Mouse (Mus musculus): Measurements from ENCODE around the gene Cog5. TPM values are rescaled to one million over a fixed set of nuclear protein-coding genes. Genes with fewer than 3 reads are reported as not detected.

The Cog5 gene
- polyA plus RNA-seq, 1 experiment from 2014 or later: 7.6 TPM

GRCm38 (mm10) chr12:31897456-31897855 lies 242.8 kb downstream of the Cog5 start:
- ATAC-seq (ENCODE audit: low read depth): no peak

GRCm38 (mm10) chr12:31900391-31900914 lies 245.8 kb downstream of the Cog5 start:
- H3K27me3 ChIP-seq (ENCODE audit: control insufficient read depth, insufficient read depth, low read depth, low read length): no peaks in the 10 kb centered on the region
- no peak overlapping the region for H3K9ac ChIP-seq (ENCODE audit: low read depth, low read length)
- H3K36me3 ChIP-seq (ENCODE audit: control insufficient read depth, insufficient read depth): no peaks in the 10 kb centered on the region
- no peak overlapping the region for H3K4me2 ChIP-seq (ENCODE audit: low read depth, low read length)
- 69% methylated on average over 4 of the region's 4 CpGs for WGBS (ENCODE audit: insufficient replicate concordance)
- no peaks in the 10 kb centered on the region for H3K4me1 ChIP-seq (ENCODE audit: control insufficient read depth, low read depth, low read length)
- H3K9me3 ChIP-seq (replicated peaks; ENCODE audit: control insufficient read depth, low read length): no peaks in the 10 kb centered on the region
- no peak overlapping the region for H3K27ac ChIP-seq (ENCODE audit: low read length)
- no peak for ATAC-seq (ENCODE audit: low read depth)
- H3K4me3 ChIP-seq (ENCODE audit: low read depth, low read length): no peak overlapping the region

More at GRCm38 (mm10) chr12:31897456-31897855, 242.8 kb downstream of the Cog5 start:
- no peaks in the 10 kb centered on the region for H3K27me3 ChIP-seq (ENCODE audit: control insufficient read depth, insufficient read depth, low read depth, low read length)
- H3K36me3 ChIP-seq (ENCODE audit: control insufficient read depth, insufficient read depth): no peaks in the 10 kb centered on the region
- no peak overlapping the region for H3K27ac ChIP-seq (ENCODE audit: low read length)
- WGBS (ENCODE audit: insufficient replicate concordance): 74% methylated on average over 7 of the region's 7 CpGs
- no peak overlapping the region for H3K9ac ChIP-seq (ENCODE audit: low read depth, low read length)
- no peak overlapping the region for H3K4me3 ChIP-seq (ENCODE audit: low read depth, low read length)
- no peaks in the 10 kb centered on the region for H3K4me1 ChIP-seq (ENCODE audit: control insufficient read depth, low read depth, low read length)
- H3K9me3 ChIP-seq (replicated peaks; ENCODE audit: control insufficient read depth, low read length): no peaks in the 10 kb centered on the region
- no peak overlapping the region for H3K4me2 ChIP-seq (ENCODE audit: low read depth, low read length)

GRCm38 (mm10) chr12:31905696-31906551 lies 251.3 kb downstream of the Cog5 start:
- Histone ChIP-seq H3K4me1 (ENCODE audit: control insufficient read depth, low read depth, low read length) (peaks cover 3% of the 10 kb centered on the region; the same call in 1 of the 2 replicates), H3K4me3 (ENCODE audit: low read depth, low read length) (no peak overlapping the region), H3K4me2 (ENCODE audit: low read depth, low read length) (no peak overlapping the region), H3K36me3 (ENCODE audit: control insufficient read depth, insufficient read depth) (no peaks in the 10 kb centered on the region), H3K9me3 (replicated peaks; ENCODE audit: control insufficient read depth, low read length) (no peaks in the 10 kb centered on the region), H3K9ac (ENCODE audit: low read depth, low read length) (no peak overlapping the region), H3K27ac (ENCODE audit: low read length) (no peak overlapping the region), H3K27me3 (ENCODE audit: control insufficient read depth, insufficient read depth, low read depth, low read length) (no peaks in the 10 kb centered on the region)
- peak; percentile 35; the same call in 1 of the 2 replicates for ATAC-seq (ENCODE audit: low read depth)
- WGBS (ENCODE audit: insufficient replicate concordance): 38% methylated on average over 6 of the region's 6 CpGs

GRCm38 (mm10) chr12:31907436-31907835 lies 252.8 kb downstream of the Cog5 start:
- peak; percentile 48 for ATAC-seq (ENCODE audit: low read depth)
- Histone ChIP-seq H3K27ac (ENCODE audit: low read length) (no peak overlapping the region), H3K4me1 (ENCODE audit: control insufficient read depth, low read depth, low read length) (peaks cover 3% of the 10 kb centered on the region; the same call in 1 of the 2 replicates), H3K9me3 (replicated peaks; ENCODE audit: control insufficient read depth, low read length) (no peaks in the 10 kb centered on the region), H3K4me3 (ENCODE audit: low read depth, low read length) (no peak overlapping the region), H3K4me2 (ENCODE audit: low read depth, low read length) (no peak overlapping the region), H3K27me3 (ENCODE audit: control insufficient read depth, insufficient read depth, low read depth, low read length) (no peaks in the 10 kb centered on the region), H3K36me3 (ENCODE audit: control insufficient read depth, insufficient read depth) (no peaks in the 10 kb centered on the region), H3K9ac (ENCODE audit: low read depth, low read length) (no peak overlapping the region)
- WGBS (ENCODE audit: insufficient replicate concordance): 73% methylated on average over 2 of the region's 2 CpGs

- Histone ChIP-seq H3K27ac (ENCODE audit: low read length) (no peak overlapping the region), H3K4me2 (ENCODE audit: low read depth, low read length) (no peak overlapping the region), H3K9ac (ENCODE audit: low read depth, low read length) (no peak overlapping the region), H3K36me3 (ENCODE audit: control insufficient read depth, insufficient read depth) (no peaks in the 10 kb centered on the region), H3K27me3 (ENCODE audit: control insufficient read depth, insufficient read depth, low read depth, low read length) (no peaks in the 10 kb centered on the region), H3K4me3 (ENCODE audit: low read depth, low read length) (no peak overlapping the region), H3K4me1 (ENCODE audit: control insufficient read depth, low read depth, low read length) (no peaks in the 10 kb centered on the region), H3K9me3 (replicated peaks; ENCODE audit: control insufficient read depth, low read length) (no peaks in the 10 kb centered on the region)
- WGBS (ENCODE audit: insufficient replicate concordance): 67% methylated on average over 6 of the region's 6 CpGs
- ATAC-seq (ENCODE audit: low read depth): no peak
Measured at GRCm38 (mm10) chr12:31912966-31913551, 258.4 kb downstream of the Cog5 start.

- Histone ChIP-seq H3K9ac (ENCODE audit: low read depth, low read length) (no peak overlapping the region), H3K4me1 (ENCODE audit: control insufficient read depth, low read depth, low read length) (no peaks in the 10 kb centered on the region), H3K9me3 (replicated peaks; ENCODE audit: control insufficient read depth, low read length) (no peaks in the 10 kb centered on the region), H3K27me3 (ENCODE audit: control insufficient read depth, insufficient read depth, low read depth, low read length) (no peaks in the 10 kb centered on the region), H3K4me2 (ENCODE audit: low read depth, low read length) (no peak overlapping the region), H3K4me3 (ENCODE audit: low read depth, low read length) (no peak overlapping the region), H3K27ac (ENCODE audit: low read length) (no peak overlapping the region), H3K36me3 (ENCODE audit: control insufficient read depth, insufficient read depth) (no peaks in the 10 kb centered on the region)
- 65% methylated on average over 4 of the region's 4 CpGs for WGBS (ENCODE audit: insufficient replicate concordance)
- no peak for ATAC-seq (ENCODE audit: low read depth)
Measured at GRCm38 (mm10) chr12:31913614-31914013, 258.9 kb downstream of the Cog5 start.

GRCm38 (mm10) chr12:31916691-31917090 lies 262.0 kb downstream of the Cog5 start:
- Histone ChIP-seq H3K27ac (ENCODE audit: low read length) (no peak overlapping the region), H3K4me2 (ENCODE audit: low read depth, low read length) (no peak overlapping the region), H3K4me3 (ENCODE audit: low read depth, low read length) (no peak overlapping the region), H3K36me3 (ENCODE audit: control insufficient read depth, insufficient read depth) (no peaks in the 10 kb centered on the region), H3K9me3 (replicated peaks; ENCODE audit: control insufficient read depth, low read length) (no peaks in the 10 kb centered on the region), H3K4me1 (ENCODE audit: control insufficient read depth, low read depth, low read length) (peaks cover 2% of the 10 kb centered on the region; the same call in 1 of the 2 replicates), H3K27me3 (ENCODE audit: control insufficient read depth, insufficient read depth, low read depth, low read length) (no peaks in the 10 kb centered on the region), H3K9ac (ENCODE audit: low read depth, low read length) (no peak overlapping the region)
- 81% methylated on average over 5 of the region's 5 CpGs for WGBS (ENCODE audit: insufficient replicate concordance)
- ATAC-seq (ENCODE audit: low read depth): no peak

GRCm38 (mm10) chr12:31917245-31917644 lies 262.6 kb downstream of the Cog5 start:
- Histone ChIP-seq H3K27me3 (ENCODE audit: control insufficient read depth, insufficient read depth, low read depth, low read length) (no peaks in the 10 kb centered on the region), H3K4me3 (ENCODE audit: low read depth, low read length) (no peak overlapping the region), H3K4me1 (ENCODE audit: control insufficient read depth, low read depth, low read length) (peaks cover 2% of the 10 kb centered on the region; the same call in 1 of the 2 replicates), H3K36me3 (ENCODE audit: control insufficient read depth, insufficient read depth) (no peaks in the 10 kb centered on the region), H3K4me2 (ENCODE audit: low read depth, low read length) (no peak overlapping the region), H3K9ac (ENCODE audit: low read depth, low read length) (no peak overlapping the region), H3K27ac (ENCODE audit: low read length) (no peak overlapping the region), H3K9me3 (replicated peaks; ENCODE audit: control insufficient read depth, low read length) (no peaks in the 10 kb centered on the region)
- 31% methylated on average over 5 of the region's 5 CpGs for WGBS (ENCODE audit: insufficient replicate concordance)
- ATAC-seq (ENCODE audit: low read depth): peak; percentile 44; the same call in 1 of the 2 replicates
